Mouse (Mus musculus) cerebellum, adult 18-20 months (tissue): ENCODE data around the gene E2f6.
A peak's percentile ranks its signal among the peaks of the same experiment; 100 is the strongest.

ENCODE experiments used
- DNase-seq, 2 experiments: peaks; one replicate each; pipeline ENCODE4 v3.0.0; 2021

Gene E2f6

DNA sequence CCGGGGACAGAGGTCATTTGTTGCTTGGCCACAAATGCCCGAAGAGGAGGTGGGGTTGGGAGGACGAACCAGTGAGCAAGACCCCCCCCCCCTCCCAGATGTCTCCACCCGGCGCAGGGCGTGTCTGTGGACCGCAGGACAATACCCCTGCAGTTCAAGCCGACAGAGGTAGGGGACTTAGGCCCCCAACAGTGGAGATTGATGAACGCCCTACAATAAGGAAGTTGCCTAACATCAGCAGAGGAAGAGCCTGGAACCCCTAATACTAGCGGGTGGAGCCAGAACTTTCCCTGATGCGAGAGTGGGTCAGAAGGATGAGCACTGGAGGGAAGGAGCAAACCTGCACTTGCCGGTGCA lies 9.8 kb upstream of the E2f6 start:
- no peak for DNase-seq

GRCm38 (mm10) chr12:16803237-16803955 lies 7.4 kb upstream of the E2f6 start:
- no peak for DNase-seq

- DNase-seq: no peak
Observed at GRCm38 (mm10) chr12:16803956-16804430, 6.8 kb upstream of the E2f6 start.

DNA sequence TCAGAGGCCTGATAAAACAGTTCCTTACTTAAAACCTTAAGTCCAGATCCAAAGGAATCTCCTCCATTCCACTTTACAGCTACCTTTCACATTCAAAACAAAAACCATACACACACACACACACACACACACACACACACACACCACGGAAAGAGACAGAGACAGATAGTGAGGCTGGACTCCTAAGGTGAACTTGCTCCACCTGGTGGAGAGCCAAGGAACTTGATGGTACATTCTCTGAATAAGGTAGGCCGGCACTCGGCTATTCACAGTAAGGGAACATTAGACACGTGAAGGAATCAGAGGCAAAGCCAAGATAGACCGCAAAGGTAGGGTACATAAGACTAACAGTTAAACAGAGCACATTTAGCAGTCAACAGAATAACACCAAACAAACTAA lies 5.3 kb upstream of the E2f6 start:
- DNase-seq: peak; percentile 83 to 87

DNA sequence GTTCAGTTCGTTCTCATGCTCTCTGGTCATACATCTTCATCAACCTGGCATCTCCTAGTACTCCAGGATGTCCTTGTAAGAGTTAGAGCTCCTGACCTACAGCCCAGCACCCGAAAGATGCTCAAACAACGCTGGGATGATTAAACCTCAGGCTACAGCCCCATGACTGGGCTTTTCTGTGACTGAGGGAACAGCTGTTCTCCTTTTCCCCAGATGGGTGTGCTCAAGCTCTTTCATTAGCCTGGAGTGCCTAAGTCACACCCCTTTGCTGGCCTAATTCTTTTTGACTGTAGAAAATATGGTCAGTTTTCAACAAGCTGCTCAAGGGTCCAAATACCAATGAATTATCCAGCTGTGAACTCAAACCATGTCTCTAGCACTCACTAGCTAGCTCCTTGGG lies 2.7 kb upstream of the E2f6 start:
- DNase-seq: no peak

- no peak for DNase-seq
Observed at GRCm38 (mm10) chr12:16811477-16811876, 714 bp downstream of the E2f6 start.

- DNase-seq: no peak
Observed at GRCm38 (mm10) chr12:16817147-16817546, 6.4 kb downstream of the E2f6 start.

DNA sequence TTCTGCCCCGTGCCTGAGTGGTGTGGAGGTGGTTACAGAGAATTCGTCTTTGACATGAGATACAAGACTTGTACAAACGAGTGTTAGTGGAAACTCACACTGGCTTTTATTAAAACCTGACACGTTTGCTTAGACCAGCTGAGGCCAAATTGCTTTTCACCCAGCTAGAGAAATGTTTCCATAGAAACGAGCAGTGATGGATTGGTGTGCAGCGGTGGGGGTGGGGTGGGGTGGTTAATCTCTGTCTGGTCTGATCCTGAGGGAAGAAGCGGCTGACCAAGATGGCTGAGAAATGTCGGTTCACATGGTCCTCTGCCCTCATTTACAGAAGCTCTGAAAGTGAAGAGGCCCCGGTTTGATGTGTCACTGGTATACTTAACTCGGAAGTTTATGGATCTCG lies 7.8 kb downstream of the E2f6 start:
- no peak for DNase-seq

GRCm38 (mm10) chr12:16820761-16821160 lies 10.0 kb downstream of the E2f6 start:
- DNase-seq: peak; percentile 40 to 51

- no peak for DNase-seq
Observed at GRCm38 (mm10) chr12:16822181-16822734, 11.5 kb downstream of the E2f6 start.

DNA sequence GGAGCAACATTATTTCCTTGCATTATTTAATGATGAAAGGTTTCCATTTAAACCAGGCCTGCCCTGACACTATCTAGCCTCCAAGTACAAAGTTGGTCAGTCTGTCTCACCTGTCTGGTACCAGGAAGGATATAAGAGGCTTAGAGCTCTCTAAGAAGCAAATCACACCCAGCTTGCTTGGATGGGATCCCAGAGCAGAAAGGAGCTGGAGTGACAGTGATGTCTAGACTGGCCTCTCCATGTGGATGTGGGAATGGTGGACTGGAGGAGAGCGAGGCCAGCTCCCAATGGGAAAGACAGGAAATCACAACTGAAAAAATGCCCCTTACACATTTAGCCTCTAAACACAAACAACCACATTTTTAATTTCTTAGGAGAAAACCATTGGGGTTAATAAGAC lies 12.9 kb downstream of the E2f6 start:
- no peak for DNase-seq

DNA sequence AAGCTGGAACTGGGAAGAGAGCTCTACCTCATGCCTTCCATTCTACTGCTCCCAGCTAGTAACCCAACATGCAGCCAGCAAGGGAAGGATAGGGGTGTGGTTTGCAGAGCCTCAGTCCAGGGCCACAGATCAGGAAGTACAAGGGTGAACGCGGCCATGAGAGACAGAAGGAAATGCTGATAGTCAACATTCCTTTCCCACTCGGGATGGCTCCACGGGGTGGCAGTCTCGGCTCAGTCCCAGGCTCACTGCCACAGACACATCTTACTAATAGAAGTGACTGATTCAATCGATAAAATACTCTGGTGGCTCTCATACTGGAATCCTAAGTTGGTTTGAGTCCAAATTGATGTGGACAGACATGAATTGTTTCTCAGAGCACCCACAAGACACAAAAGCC lies 17.7 kb downstream of the E2f6 start:
- DNase-seq: no peak

GRCm38 (mm10) chr12:16829785-16830184 lies 19.0 kb downstream of the E2f6 start:
- no peak for DNase-seq

GRCm38 (mm10) chr12:16831071-16831470 lies 20.3 kb downstream of the E2f6 start:
- DNase-seq: no peak

GRCm38 (mm10) chr12:16834701-16835100 lies 23.9 kb downstream of the E2f6 start:
- no peak for DNase-seq

DNA sequence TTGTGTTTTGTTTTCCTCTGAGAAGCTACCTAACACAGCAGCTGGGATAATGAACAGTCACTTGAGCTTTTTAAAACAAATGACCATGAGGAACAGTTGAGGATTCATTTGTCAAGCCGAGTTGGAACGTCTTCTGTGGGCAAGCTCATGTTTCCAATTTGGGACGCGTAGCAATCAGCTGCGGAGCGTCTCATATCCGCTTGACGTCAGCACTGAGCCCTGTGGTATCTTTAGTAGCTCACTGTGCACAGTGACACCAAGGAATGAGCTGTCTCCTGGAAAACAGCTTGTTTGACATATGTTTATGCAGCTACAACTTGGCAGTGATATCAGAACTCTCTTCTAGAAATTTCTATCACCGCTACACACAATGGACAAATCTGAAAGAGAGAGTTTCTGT lies 25.4 kb downstream of the E2f6 start:
- DNase-seq: peak; percentile 76 to 88

GRCm38 (mm10) chr12:16837766-16838165 lies 27.0 kb downstream of the E2f6 start:
- DNase-seq: no peak

GRCm38 (mm10) chr12:16840842-16841782 lies 30.3 kb downstream of the E2f6 start:
- no peak for DNase-seq

GRCm38 (mm10) chr12:16844623-16845592 lies 34.1 kb downstream of the E2f6 start:
- DNase-seq: peak in 1 of 2 experiments; percentile 39

DNA sequence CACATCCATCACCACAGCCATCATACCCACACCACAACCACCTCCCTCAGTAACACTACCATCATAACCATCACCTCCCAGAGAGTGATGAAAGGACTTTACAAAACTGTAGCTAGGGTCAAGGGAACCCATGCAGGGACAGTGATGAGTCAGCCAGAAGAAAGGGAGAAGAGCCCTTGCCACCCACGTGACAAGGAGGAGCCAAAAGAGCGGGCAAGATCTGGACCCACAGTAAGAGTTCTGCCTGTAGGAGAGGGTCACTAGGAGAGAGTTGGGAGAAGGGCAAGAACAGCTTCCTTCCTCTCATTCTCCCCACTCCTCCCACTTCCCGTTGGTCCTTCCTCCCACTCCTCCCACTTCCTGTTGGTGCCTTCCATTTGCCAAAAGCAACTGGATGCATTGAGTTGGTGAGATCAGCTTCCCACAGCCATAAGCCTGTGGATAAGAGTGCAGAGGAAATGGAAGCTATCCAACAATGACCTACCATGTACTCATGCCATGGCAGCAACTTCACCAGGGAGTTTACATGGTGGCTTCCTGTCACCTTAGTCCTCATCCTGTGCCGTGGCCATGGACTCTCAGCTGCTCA lies 36.5 kb downstream of the E2f6 start:
- no peak for DNase-seq

GRCm38 (mm10) chr12:16848501-16848900 lies 37.7 kb downstream of the E2f6 start:
- no peak for DNase-seq

DNA sequence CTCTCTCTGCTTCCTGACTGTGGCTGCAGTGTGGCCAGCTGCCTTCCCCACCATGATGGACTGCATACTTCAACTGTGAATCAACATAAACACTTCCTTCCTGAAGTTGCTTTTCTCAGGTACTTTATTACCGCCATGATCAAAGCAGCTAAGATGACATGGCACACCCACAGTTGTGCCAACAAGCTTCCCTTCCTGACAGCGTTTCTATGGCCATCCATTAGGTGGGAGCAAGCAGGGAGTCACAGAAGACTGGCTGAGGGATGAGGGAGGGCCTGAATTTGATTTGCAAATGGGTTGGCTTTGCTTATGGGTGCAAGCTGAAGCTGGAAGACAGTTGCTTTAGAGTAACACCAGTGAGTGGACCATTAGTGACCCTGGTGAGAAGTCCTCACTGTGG lies 39.1 kb downstream of the E2f6 start:
- DNase-seq: no peak
